Mouse (Mus musculus) embryo, embryonic 11 days (tissue): ENCODE measurements around the gene Lpo.

Source experiments
- DNase-seq: peaks from one replicate; pipeline ENCODE4 v3.0.0-alpha.2; 2015

The Lpo gene

GRCm38 (mm10) chr11:87758161-87758911, 69.8 kb downstream of the Lpo start:
- no peak for DNase-seq

- DNase-seq, result no peak
These were observed 70.8 kb downstream of the Lpo start for GRCm38 (mm10) chr11:87757001-87757954.
